Mouse (Mus musculus) urinary bladder, postnatal 4 days (tissue): Measurements from ENCODE around the gene Cd163l1.

Experiments used
- DNase-seq, 2 experiments: peaks; one replicate each; pipeline ENCODE4 v3.0.0; 2021 to 2022; ENCODE audit warnings: low spot score in 2 of 2

Gene Cd163l1

DNA sequence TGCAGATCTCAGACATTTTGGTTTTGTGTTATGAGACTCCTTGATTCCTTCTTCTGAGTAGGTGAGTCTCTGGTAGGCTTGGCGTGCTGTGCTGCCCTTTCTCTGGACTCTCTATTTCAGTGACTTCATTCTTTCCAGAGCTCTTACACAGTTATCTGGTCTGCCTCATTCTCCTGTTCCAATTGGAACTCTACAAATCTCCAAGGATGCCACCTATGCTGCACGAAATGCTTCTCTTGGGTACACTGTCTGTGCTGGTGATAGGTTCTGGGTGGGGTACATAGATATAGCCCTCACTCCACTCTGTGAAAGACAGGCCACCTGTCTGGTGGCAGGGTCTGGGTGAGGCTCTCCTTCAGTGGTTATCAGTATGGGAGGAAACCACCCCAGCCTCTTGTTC is at the start of gene Cd163l1:
Gene Cd163l1, plus strand, starts transcription at position 301 of the 400 bp plus-strand sequence.
- DNase-seq = no peak

DNA sequence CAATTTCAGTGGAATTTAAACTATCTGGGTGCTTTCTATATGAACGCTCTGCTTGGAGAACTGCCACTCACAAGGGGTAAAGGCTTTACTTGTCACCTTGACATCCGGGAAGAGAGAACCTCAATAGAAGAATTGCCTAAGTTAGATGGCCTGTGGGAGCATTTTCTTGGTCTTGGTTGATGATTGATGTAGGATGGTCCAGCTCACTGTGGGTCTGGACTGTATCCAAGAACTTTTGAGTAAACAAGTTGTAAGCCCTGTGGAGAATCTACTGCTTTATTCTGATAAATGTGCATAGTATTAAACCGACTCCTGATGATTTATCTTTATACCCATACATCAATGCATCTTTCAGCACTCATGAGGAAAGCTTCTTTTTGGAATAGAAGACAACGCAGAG is 48.7 kb upstream of the Cd163l1 start:
- DNase-seq = no peak

DNA sequence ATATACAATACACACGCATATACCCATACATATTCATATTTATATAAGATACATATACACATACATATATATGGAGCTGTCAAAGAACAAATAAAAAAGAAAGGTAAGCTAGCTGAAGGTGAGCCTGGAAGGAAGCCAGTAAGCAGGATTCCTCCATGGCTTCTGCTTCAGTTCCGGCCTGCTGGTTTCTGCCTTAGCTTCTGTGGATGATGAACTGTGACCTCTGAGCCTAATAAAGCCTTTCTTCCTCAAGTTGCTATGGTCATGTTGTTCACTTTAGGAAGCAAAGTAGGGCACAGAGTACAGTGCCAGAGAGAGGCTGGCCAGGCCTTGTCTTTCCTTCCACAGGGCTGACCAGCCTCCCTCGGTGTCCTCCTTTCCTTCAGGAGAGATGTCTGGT is 47.2 kb upstream of the Cd163l1 start:
- DNase-seq = no peak

DNA sequence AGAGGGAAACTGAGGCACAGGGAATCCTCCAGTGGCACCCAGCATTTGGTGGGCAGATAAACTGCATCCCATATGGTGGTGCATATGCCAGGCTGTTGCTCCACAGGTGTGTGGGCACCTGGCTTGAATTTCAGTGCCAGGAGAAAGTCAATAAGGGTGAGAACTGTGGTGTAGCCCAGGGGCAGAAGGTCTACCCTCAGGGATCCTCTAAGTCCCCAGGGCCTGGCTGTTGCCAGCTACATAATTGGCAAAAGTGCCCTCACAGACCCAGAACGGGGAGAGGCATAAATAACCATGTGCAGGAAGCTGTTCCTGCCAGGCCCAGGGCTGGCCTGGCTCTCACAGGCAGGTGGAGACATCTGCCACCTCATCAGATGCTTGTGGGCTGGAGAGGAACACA is 45.1 kb upstream of the Cd163l1 start, which contains the start of gene Olfr523:
Gene Olfr523, plus strand, starts transcription at position 282 of the 400 bp plus-strand sequence.
- no peak for DNase-seq

DNA sequence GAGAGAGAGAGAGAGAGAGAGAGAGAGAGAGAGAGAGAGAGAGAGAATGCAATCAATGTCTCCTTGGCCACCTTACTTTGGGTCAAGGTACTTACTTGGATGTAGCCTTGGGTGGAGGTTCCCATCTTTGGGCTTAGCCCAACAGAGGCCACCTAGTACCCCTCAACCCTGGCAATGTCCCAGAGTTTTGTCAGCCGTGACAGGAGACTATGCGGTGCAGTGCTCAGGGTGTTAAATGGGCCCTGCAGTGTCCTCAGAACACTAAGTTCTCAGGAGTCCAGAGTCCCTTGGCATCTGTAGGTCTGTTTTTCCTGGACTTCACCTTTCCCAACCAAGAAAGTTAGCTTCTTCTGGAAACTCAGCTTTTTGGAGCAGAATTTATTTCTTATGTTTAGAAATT is 38.9 kb upstream of the Cd163l1 start:
- DNase-seq = no peak

DNA sequence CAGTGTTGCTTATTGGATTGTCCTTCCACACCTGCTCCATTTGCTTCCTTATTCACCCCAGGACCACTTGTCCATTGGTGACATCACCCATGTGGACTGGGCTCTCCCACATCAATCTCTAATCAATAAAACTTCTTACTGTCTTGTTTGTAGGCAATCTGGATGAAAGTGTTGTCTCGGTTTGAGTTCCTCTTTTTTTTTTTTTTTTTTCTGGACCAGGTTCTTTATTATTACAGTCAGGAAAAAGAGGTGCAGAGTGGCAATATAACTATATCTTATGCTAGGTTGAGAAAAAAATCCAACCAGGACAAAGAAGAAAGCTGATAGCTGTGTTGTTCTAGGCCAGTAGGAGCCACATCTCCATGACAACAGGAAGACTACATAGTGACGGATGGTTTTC is 37.4 kb upstream of the Cd163l1 start:
- no peak for DNase-seq

DNA sequence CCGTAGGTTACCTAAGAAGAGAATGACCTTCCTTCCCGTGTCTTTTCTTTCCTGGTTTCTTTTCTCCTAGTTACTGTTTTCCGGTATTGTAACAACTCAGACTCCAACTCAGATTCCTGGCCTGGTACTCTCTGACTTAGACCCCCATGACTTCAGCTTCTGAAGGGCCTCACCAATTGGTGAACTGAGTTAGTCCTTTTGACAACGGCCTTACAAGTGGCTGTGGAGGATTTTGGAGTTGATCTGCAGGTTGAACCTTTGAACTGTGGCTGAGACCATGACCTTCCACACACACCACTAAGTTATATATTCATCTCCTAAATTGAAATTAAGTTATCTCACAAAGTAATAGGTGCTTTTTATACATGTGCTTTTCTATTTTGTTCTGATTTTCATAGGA is 33.9 kb upstream of the Cd163l1 start:
- no peak for DNase-seq

DNA sequence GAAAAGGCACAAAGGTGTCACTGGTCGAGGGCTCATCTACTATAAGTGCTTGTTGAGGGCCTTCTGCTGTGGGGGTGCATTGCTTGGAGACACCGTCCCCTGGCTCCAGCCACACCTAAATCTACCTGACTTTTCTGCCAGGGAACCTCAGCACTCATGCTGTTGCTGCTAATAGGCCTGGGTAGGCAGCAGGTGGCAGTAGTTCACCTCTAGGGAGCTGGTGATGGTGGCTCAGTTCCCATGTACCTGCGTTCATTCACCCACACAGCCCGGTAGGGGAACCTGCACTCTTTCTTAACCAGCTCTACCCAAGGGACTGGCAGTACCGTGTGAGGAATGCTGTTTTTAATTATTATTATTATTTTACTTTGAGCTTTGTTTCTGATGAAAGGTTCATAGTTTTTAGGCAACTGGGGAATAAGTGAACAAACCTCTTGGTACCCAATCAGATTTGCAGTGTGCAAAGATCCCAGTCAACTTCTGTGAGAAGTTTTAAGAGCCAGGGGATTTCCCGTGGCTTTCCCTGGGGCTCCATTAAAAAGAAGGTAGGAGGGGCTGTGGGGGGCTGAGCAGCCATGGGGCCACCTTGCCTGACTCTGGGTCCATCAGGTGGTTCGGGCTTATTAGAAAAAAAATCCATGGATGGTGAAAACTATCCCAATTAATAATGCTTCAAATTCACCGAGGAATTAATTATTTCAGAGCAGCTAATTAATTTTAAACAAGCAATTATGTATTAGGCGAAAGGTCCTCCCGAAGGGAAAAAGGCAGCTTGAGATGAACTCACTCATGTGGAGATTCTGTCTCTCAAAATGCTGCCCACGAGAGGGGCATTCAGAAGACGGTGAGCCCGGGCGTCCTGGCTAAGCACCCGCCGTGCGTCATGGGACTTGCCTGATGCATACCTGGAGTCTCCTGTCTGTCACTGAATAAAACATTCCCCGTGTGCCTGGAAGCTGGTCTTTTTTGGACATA is 31.1 kb upstream of the Cd163l1 start:
- DNase-seq = no peak

DNA sequence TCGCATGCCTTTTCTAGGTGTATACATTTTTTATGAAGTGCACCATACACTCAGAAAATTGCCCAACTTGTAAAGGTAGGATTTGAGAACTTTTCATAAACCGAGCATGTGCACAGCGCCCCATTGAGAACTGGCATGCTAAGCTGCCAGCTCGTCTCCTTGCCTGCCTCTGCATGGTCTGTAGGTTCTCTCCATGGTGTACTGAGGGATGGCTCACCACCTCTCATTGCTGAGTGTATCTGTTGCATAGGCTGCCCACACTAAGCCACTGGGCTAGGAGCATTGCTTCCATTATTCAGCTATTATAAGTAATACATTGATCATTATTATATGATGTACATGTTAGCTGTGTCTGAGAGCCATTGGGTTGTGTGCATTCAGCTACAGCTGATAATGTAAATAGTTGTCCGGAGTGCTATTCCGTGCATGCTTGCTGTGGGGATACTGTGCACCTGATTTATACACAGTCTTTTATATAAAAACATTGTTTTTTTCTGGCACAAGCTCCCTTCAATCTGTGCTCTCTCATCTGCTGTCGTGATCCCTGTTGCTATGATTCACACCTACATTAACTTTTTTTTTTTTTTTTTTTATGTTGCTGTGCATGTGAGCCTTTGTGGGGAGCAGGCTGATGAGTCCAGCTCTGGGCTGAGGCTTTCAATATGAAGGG is 30.2 kb upstream of the Cd163l1 start:
- no peak for DNase-seq

DNA sequence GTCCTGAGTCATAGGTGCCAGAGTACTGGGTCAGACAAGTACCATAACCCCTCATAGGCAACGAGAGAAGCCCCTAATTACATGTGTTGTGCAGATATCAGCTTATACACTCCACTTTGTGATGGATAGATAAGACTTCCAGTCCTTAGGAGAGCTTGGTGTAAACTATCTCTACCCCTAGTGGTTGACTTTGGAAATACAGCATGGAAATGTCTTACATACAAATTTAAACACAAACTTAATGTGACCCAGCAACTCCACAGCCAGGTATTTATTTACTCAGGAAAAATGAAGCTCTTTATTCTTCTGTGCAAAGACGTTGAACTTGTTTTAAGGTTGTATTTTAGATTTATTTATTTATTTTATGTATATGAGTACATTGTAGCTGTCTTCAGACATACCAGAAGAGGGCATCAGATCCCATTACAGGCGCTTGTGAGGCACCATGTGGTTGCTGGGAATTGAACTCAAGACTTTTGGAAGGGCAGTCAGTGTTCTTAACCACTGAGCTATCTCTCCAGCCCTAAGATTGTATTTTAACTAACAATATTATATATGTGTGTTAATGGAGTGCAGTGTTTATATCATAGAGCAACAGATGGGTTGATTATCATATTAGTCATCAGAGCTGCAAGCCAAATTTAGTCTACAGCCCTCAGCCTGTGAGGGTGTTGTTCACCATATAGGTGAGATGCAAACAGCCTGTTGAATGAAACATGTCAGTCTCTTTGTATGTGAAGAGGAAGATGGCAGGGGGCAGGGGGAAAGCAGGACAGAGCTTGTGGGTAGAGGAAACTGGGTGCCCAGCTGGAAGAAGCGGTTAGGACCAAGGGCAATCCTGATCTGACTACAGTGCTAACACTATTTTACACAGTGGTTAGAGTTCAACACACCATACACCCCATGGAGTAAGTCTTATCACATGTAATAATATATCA is 29.4 kb upstream of the Cd163l1 start:
- DNase-seq = no peak

DNA sequence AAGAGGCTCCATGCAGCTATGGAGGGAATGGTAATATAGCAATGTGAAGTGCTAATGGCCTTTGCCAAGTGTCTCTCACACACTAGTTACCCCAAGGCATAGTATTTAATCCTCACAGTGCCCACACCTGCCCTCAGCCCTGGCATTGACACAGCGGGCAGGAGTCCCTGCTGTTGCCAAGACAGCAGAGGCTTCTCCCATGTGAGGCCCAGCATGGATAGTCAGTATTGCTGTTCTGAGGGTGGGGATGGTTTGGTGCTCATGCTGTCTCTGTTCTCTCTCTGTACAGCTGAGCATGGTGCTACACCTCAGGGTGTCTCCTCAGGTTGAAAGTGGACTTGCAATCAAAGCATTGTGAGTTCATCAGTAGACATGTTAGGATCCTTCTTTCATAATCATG is 27.6 kb upstream of the Cd163l1 start:
- DNase-seq = no peak

DNA sequence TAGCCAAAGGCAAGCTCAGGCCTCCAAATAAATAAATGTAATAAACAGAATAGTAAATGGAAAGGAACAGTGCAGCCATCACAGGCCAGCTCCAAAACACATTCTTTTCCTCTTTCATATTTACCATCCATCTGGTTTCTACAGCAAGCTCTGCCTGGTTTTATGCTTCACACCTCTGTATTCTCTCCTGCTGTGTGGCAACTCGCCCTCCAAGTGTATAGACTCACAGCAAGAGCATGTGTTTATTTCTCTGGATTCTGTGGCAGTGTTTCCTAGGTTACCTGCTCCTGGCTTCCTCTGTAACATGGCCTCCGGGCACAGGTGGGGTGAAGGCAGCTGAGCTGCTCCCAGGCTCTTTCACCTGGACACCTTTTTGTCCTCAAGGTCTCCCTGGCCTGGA is 25.6 kb upstream of the Cd163l1 start:
- DNase-seq = no peak

DNA sequence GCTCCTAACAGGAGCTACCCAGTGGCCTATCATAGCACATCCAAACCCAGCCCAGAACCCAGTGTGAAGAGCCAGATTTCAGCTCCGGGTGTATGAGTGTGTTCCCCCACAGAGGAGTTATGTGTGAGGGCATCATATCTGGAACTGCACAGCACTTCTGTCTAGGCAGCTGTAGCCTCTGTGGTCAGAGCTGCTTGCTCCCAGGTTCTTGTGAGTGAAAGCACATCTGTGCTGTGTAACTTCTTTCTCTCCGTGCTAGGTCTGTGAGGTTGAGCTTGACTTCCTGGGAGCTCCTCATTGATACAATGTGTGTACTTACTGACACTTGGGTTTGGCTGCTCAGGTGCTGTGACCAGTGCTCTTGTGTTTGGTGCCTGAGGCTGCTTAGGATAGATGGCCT is 25.2 kb upstream of the Cd163l1 start:
- DNase-seq = no peak

DNA sequence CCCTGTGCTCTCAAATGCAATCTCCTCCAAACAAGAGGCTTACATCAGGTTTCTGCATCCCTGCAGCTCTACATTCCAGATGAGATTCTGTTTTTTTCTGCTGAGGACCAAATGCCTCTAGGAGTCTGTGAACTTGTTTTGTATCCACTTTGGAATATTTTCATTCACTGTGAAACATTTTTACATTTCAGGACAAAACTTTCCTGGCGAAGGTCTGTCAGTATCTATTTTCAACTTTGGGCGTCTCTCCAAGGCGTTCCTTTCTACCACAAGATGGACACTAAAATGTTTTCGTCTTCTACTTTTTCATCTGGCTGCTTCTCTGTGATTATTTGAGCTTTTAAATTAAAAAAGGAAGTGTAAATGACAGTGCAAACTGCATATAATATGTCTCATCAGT is 24.0 kb upstream of the Cd163l1 start:
- DNase-seq = no peak

DNA sequence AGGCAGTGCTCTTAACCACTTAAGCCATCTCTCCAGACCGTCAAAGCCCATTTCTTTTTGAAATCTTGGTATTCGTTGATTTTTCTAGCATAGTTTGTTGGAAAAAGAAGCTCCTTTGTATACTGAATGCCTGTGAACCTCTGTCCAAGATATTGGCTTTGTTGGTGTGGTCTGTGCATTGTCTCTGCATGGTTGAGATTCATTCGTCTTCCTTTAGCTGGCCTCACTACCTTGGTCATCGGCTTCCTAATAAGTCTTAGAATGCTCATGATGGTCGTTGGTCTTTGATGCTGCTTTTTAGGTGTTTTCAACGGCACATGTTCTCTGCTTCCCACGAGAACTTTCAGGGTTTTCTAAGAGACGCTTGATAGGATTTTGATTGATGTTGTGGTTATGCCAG is 22.1 kb upstream of the Cd163l1 start:
- DNase-seq = no peak

DNA sequence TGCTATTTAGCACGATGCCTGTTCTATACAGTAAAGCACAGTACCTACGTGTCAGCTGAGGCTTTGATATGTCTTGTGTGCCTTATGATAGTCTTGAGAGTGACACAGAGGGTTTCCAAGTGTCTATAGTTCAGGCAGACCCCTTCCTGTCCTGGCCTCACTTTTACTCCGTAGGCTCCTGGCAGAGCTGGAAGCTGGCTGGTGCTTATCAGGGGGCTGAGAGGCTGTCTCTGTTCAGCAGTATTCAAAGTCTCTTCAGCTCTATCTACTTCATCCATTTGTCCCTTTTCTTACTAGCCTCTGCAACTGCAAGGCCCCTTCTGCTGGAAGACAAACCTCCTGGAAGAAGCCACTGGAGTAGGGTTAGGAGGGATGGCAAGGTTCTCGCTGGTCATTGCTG is 17.0 kb upstream of the Cd163l1 start:
- DNase-seq = no peak

DNA sequence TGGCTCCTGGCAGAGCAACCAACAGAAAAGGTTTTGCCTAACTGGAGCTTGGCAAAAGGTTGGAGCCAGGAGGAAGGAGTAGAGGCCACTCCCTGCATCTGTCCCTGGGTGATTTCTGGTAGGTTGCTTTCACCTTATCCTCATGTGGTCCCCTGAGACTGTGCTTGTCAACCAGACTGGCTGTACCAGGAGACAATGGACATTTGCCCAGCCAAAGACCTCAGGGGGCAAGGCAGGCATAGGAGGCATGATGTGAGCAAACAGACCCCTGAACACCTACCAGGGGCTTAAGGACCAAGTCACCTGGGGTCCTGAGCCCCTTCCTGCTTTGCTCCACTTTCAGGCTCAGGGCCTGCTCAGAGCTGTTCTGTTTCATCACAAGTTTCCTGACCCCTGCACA is 12.2 kb upstream of the Cd163l1 start, which contains the start of gene Olfr524:
Gene Olfr524, minus strand, starts transcription at position 101 of the 400 bp plus-strand sequence.
- DNase-seq = no peak

DNA sequence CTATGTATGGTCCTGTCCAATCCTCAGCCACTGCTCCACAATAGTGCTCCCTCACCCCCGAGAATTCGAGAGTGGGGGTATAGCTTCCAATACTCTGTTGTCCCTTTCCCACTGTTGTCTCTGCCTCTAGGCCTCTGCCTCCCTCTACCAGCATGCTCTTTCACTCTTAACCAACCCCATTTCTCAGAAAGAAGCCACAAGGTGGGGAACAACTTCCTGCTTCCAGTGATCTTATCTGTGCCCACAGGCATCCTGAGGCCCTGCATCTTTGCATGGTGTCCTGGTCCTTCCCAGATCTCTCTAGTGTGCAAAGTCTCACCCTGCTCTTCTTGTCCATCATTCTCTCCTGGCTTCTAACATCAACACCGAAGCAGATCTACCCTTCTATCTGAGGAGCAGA is 11.2 kb upstream of the Cd163l1 start:
- DNase-seq = no peak

DNA sequence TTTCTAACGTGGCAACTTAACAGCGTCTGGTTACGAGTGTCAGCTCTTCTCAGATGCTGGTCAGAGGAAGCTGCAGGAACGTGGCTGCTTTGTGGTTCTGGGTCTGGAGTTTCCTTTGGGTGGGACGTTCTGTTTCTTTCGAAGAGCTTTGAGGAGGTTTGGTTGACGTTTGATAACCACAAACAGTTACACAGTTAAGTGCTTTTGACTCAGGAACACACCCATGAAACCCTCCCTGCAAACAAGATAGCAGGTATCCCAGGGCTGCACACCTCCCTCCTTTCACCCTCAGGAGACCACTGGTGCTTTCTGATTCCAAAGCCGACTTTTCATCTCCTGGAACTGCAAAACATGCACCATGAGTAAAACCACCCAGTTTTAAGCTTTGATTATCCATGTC is 9.9 kb upstream of the Cd163l1 start:
- DNase-seq = no peak

DNA sequence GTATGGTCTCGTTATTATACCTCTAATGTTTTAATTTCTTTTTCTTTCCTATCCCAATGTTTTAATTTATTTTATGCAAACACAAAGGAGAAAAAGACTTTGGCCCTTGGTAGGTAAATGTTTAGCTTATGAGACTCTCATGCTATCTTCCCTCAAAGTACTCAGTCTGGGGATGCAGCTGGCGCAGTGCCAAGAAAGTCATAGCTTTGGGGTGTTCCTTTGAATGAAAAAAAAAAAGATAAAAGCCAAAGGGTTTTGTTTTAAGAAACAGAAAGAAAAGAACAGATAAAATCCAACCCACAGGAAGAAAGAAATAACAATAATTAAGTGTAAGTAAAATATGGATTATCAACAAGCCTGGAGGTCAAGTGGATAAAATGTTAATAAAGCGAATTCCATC is 9.4 kb upstream of the Cd163l1 start:
- DNase-seq = no peak

DNA sequence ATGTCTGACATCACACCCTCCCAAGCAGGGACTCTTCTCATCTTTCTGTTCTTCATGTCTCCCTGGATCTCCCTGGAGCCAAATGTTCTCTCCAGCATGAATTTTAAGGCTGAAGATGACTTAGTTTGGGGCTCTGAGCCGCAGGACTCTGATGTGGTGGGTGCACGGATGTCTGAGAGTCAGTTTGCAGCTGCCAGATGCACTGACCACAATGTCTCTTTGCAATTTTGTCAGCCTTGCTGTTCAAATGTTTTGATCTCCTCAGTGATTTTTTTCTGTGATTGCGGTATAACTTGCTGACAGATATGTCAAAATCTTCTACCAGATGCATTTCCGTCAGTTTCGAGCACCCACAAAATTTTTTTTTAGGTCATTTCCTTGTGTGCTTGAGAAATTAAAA is 4.2 kb upstream of the Cd163l1 start:
- no peak for DNase-seq

DNA sequence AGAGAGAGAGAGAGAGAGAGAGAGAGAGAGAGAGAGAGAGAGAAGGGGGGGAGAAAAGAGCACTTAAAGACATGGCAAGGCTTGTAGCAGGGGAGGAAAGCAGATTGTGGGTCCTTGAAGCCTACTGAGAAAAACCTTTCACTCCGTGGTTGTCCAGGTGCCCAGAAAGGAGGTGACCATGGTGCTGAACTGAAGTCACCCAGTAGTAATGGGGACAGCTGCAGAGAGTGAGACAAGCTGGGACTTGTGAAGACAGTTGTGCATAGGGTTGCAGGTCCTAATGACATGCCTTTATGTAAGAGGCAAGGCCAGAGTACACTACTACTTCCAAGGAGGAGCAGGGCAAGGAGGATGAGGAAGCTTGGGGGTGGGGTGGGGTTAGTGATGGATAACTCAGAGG is 1.2 kb downstream of the Cd163l1 start:
- DNase-seq = no peak
